Mouse (Mus musculus) urinary bladder, postnatal 14 days (tissue): Measurements from ENCODE around the gene Ndufb8.

ENCODE experiments used
- DNase-seq: peaks from one replicate; pipeline ENCODE4 v3.0.0; 2021; ENCODE audit warnings: low spot score

Gene Ndufb8

GRCm38 (mm10) chr19:44554861-44555590 lies at the start of gene Ndufb8:
Gene Ndufb8 (minus strand): TSS chr19:44555440.
- DNase-seq: peak; percentile 96

- DNase-seq: no peak
Measured at GRCm38 (mm10) chr19:44594180-44594579, 38.9 kb upstream of the Ndufb8 start.

GRCm38 (mm10) chr19:44591638-44592037 lies 36.4 kb upstream of the Ndufb8 start:
- no peak for DNase-seq

GRCm38 (mm10) chr19:44590992-44591391 lies 35.8 kb upstream of the Ndufb8 start:
- no peak for DNase-seq

GRCm38 (mm10) chr19:44589591-44590223 lies 34.5 kb upstream of the Ndufb8 start:
- no peak for DNase-seq

GRCm38 (mm10) chr19:44588036-44588435 lies 32.8 kb upstream of the Ndufb8 start:
- DNase-seq: no peak

- peak; percentile 93 for DNase-seq
Measured at GRCm38 (mm10) chr19:44582638-44583309, 27.5 kb upstream of the Ndufb8 start.

GRCm38 (mm10) chr19:44582103-44582502 lies 26.9 kb upstream of the Ndufb8 start:
- no peak for DNase-seq

- DNase-seq: no peak
Measured at GRCm38 (mm10) chr19:44578038-44578437, 22.8 kb upstream of the Ndufb8 start.

GRCm38 (mm10) chr19:44576275-44576674 lies 21.0 kb upstream of the Ndufb8 start:
- no peak for DNase-seq

- no peak for DNase-seq
Measured at GRCm38 (mm10) chr19:44567763-44568162, 12.5 kb upstream of the Ndufb8 start.

GRCm38 (mm10) chr19:44564006-44564405 lies 8.8 kb upstream of the Ndufb8 start:
- no peak for DNase-seq

- DNase-seq: peak; percentile 93
Measured at GRCm38 (mm10) chr19:44562652-44563206, 7.5 kb upstream of the Ndufb8 start, which contains the start of gene Hif1an. Gene Hif1an (plus strand): TSS chr19:44562850.

- no peak for DNase-seq
Measured at GRCm38 (mm10) chr19:44554490-44554860, 765 bp downstream of the Ndufb8 start.

GRCm38 (mm10) chr19:44553286-44553685 lies 2.0 kb downstream of the Ndufb8 start:
- no peak for DNase-seq

GRCm38 (mm10) chr19:44552731-44553130 lies 2.5 kb downstream of the Ndufb8 start, which contains the start of gene Gm20538:
Gene Gm20538 (minus strand): TSS chr19:44552831.
- DNase-seq: no peak

GRCm38 (mm10) chr19:44545321-44546041 lies 9.8 kb downstream of the Ndufb8 start, which contains the start of gene Sec31b:
Gene Sec31b (minus strand): TSS chr19:44545864.
- peak; percentile 27 for DNase-seq

- peak; percentile 81 for DNase-seq
Measured at GRCm38 (mm10) chr19:44544775-44545174, 10.5 kb downstream of the Ndufb8 start.

- no peak for DNase-seq
Measured at GRCm38 (mm10) chr19:44544372-44544771, 10.9 kb downstream of the Ndufb8 start.

GRCm38 (mm10) chr19:44542694-44543178 lies 12.5 kb downstream of the Ndufb8 start:
- no peak for DNase-seq

- no peak for DNase-seq
Measured at GRCm38 (mm10) chr19:44537416-44537815, 17.8 kb downstream of the Ndufb8 start.

- DNase-seq: no peak
Measured at GRCm38 (mm10) chr19:44535376-44535775, 19.9 kb downstream of the Ndufb8 start.
